Mouse (Mus musculus): ENCODE data around the gene Mt2. TPM values are rescaled to one million over a fixed set of nuclear protein-coding genes. Genes with fewer than 3 reads are reported as not detected.

Mt2 gene
- polyA plus RNA-seq, 1 experiment: 232 TPM

GRCm38 (mm10) chr8:94213819-94214218 is 41.4 kb downstream of the Mt2 start:
- H3K27me3 ChIP-seq (ENCODE audit: control insufficient read depth, insufficient read depth, low read length): no peaks in the 10 kb centered on the region
- H3K36me3 ChIP-seq (ENCODE audit: control insufficient read depth, insufficient read depth, low read length): no peaks in the 10 kb centered on the region
- H3K4me1 ChIP-seq (ENCODE audit: control insufficient read depth, insufficient read depth, low read length): peaks cover 4% of the 10 kb centered on the region; the same call in 1 of the 2 replicates
- peak overlapping the region; percentile 71 for H3K4me3 ChIP-seq (ENCODE audit: control insufficient read depth, low read depth, low read length)
- peak overlapping the region; percentile 64; the same call in 1 of the 2 replicates for H3K27ac ChIP-seq (ENCODE audit: control insufficient read depth, insufficient read depth, low read depth, low read length)
- TF ChIP-seq CTCF (IDR thresholded peaks at IDR 0.05; ENCODE audit: control insufficient read depth, insufficient read depth, insufficient replicate concordance, low read depth, low read length) (no peak), POLR2A (IDR thresholded peaks at IDR 0.05; ENCODE audit: control insufficient read depth, low read depth, low read length) (no peak)

GRCm38 (mm10) chr8:94214252-94215173 is 42.0 kb downstream of the Mt2 start, which contains the start of gene Nup93:
Nup93 (plus strand) TSS chr8:94214564.
- H3K4me1 ChIP-seq (ENCODE audit: control insufficient read depth, insufficient read depth, low read length): peaks cover 4% of the 10 kb centered on the region; the same call in 1 of the 2 replicates
- TF ChIP-seq CTCF (IDR thresholded peaks at IDR 0.05; ENCODE audit: control insufficient read depth, insufficient read depth, insufficient replicate concordance, low read depth, low read length) (no peak), POLR2A (IDR thresholded peaks at IDR 0.05; ENCODE audit: control insufficient read depth, low read depth, low read length) (peak; percentile 71)
- no peaks in the 10 kb centered on the region for H3K36me3 ChIP-seq (ENCODE audit: control insufficient read depth, insufficient read depth, low read length)
- H3K4me3 ChIP-seq (ENCODE audit: control insufficient read depth, low read depth, low read length): peak within 1 kb of the TSS; percentile 89
- H3K27me3 ChIP-seq (ENCODE audit: control insufficient read depth, insufficient read depth, low read length): no peaks in the 10 kb centered on the region
- H3K27ac ChIP-seq (ENCODE audit: control insufficient read depth, insufficient read depth, low read depth, low read length): peak within 1 kb of the TSS; percentile 76

Other genes with a start within 250 kb of the Mt2 start
- 78.7 and 82.2 TPM in 2 replicates for gene Amfr, start 159.8 kb upstream of the Mt2 start, polyA plus RNA-seq (2012; rRNA removed)
- gene Nudt21, start 135.6 kb upstream of the Mt2 start, polyA plus RNA-seq (2012; rRNA removed): 35.1 and 53.0 TPM in 2 replicates
- gene Ogfod1, start 135.5 kb upstream of the Mt2 start, polyA plus RNA-seq (2012; rRNA removed): 5.3 and 8.3 TPM in 2 replicates
- gene Bbs2, start 73.7 kb upstream of the Mt2 start, polyA plus RNA-seq (2012; rRNA removed): 38.0 and 39.9 TPM in 2 replicates
- not detected in 2 replicates for gene Mt4, start 35.5 kb upstream of the Mt2 start, polyA plus RNA-seq (2012; rRNA removed)
- 6.3 and 9.4 TPM in 2 replicates for gene Mt3, start 20.1 kb upstream of the Mt2 start, polyA plus RNA-seq (2012; rRNA removed)
- 1,753 and 1,911 TPM in 2 replicates for gene Mt1, start 6.4 kb downstream of the Mt2 start, polyA plus RNA-seq (2012; rRNA removed)
- 24.9 and 27.1 TPM in 2 replicates for gene Nup93, start 41.9 kb downstream of the Mt2 start, polyA plus RNA-seq (2012; rRNA removed)
- 0.99 and 1.4 TPM in 2 replicates for gene Slc12a3, start 156.5 kb downstream of the Mt2 start, polyA plus RNA-seq (2012; rRNA removed)
- gene Herpud1, start 213.8 kb downstream of the Mt2 start, polyA plus RNA-seq (2012; rRNA removed): 227 and 245 TPM in 2 replicates

Measured in testis, adult 2 months (tissue).